Mouse (Mus musculus) thymus, postnatal 4 days (tissue): Measurements from ENCODE around the gene Zfp51.
A peak's percentile ranks its signal among the peaks of the same experiment; 100 is the strongest.
"Not testable (repeated sequence)": the region's sequence is repeated elsewhere in the genome, so short reads cannot be mapped to it uniquely, and the experiment has no call there.

Experiments used
- DNase-seq: peaks from one replicate; pipeline ENCODE4 v3.0.0; 2021

Zfp51 gene

GRCm38 (mm10) chr17:21450138-21450704 is at the start of gene Zfp51:
Zfp51 (plus strand) TSS chr17:21450374.
- DNase-seq = peak; percentile 90

GRCm38 (mm10) chr17:21422664-21423599 is 27.2 kb upstream of the Zfp51 start, which contains the start of gene Zfp54:
Zfp54 (plus strand) TSS chr17:21423227.
- DNase-seq = peak; percentile 86

DNA sequence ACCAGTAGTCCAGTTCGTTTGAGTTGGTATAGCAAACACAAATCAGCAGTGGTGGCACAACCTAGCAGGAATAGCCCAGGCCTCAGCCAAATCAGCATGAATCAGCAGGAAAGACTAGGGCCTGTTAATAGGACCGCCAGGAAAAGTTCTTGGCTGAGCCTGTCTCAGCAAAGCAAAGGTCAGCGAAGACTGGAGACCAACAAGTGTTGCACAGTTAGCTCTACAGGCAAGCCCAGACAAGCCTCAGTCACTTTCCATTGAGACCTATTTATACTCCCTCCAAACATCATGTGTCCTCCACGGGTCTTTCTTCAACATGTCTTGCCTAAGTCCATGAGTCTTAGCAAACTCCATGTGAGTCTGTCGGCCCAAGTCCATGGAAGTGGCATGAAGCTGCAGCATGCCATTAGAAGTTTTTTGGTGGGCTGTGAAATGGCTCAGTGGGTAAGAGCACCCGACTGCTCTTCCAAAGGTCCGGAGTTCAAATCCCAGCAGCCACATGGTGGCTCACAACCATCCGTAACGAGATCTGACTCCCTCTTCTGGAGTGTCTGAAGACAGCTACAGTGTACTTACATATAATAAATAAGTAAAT is 11.3 kb upstream of the Zfp51 start:
- DNase-seq = not testable (repeated sequence)

GRCm38 (mm10) chr17:21449669-21450068 is 505 bp upstream of the Zfp51 start:
- DNase-seq = peak; percentile 72

- DNase-seq = no peak
Measured at GRCm38 (mm10) chr17:21463550-21463949, 13.4 kb downstream of the Zfp51 start.

DNA sequence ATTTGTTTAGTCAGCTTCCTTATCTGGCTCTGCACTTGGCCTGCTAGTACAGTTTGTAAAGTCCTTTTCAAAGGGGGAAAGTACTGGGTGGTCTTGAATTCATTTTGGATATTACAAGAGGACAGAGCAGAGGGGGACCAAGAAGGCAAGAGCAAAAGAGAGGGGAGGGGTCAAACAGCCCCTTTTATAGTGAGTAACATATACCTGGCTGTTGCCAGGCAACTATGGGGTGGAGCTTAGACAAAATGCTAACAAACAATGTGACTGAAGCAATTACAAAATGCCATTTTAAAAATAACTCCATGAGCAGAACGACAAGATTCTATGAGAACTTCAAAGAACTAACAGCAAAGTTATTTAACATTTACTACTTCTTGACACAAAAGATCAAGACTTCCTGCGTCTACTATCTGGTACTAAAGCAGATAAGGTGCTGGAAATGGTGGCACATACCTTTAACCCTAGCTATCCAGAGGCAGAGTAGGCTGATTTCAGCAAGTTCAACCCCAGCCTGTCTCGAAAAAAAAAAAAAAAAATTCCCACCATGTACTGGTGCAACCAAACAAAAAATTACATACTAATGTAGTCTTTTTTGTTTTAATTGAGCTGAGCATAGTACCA is 22.0 kb downstream of the Zfp51 start:
- DNase-seq = no peak

DNA sequence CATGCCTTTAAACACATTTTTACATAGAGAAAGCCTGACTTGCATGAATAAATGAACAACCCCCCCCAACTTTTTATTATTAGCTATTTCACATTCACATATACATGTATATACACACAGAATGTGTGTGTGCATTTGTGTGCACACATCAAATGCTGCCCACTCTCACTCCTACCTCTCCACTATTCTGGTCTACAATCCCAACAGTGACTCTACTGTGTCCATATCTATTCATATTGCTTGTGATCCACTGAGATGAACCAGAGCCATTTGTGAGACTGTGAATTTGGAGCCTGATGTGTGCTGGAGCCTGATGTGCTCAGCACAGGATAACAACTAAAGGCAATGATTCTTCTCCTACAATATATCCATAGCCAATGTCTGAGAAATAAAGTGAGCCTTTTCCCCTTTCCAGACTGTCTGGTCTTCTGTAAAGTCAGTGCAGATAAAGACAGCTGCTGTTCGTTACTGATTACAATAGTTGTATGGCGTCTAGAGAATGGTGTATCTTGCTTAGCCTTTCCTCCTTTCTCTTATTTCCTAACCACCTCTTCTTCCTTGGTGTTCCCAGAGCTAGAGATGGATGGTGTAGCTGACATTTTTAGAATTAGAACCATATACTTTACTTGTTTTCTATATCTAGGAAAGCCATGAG is 22.6 kb downstream of the Zfp51 start:
- no peak for DNase-seq

GRCm38 (mm10) chr17:21473362-21474190 is 23.4 kb downstream of the Zfp51 start:
- DNase-seq = no peak

GRCm38 (mm10) chr17:21474729-21475128 is 24.6 kb downstream of the Zfp51 start:
- DNase-seq = peak; percentile 24

GRCm38 (mm10) chr17:21475290-21475689 is 25.1 kb downstream of the Zfp51 start:
- not testable (repeated sequence) for DNase-seq

DNA sequence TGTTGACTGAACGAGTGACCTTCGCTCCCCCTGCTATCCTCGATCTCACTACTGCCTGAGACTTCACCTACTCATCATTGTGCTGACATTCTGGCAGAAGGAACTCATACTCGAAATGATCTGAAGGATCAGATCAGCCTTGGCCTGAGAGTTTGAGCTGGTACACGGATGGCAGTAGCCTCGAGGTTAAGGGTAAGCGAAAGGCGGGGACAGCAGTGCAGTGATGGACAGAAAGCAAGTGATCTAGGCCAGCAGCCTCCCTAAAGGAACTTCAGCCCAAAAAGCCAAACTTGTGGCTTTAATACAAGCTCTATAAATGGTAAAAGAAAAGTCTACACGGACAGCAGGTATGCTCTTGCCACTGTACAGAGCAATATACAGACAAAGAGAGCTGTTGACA is 26.2 kb downstream of the Zfp51 start:
- not testable (repeated sequence) for DNase-seq

GRCm38 (mm10) chr17:21478103-21478777 is 28.1 kb downstream of the Zfp51 start:
- not testable (repeated sequence) for DNase-seq

- DNase-seq = peak; percentile 86
Measured at GRCm38 (mm10) chr17:21488760-21489499, 38.8 kb downstream of the Zfp51 start, which contains the start of gene Zfp53. Zfp53 (plus strand) TSS chr17:21488998.

GRCm38 (mm10) chr17:21489500-21490001 is 39.4 kb downstream of the Zfp51 start:
- no peak for DNase-seq

DNA sequence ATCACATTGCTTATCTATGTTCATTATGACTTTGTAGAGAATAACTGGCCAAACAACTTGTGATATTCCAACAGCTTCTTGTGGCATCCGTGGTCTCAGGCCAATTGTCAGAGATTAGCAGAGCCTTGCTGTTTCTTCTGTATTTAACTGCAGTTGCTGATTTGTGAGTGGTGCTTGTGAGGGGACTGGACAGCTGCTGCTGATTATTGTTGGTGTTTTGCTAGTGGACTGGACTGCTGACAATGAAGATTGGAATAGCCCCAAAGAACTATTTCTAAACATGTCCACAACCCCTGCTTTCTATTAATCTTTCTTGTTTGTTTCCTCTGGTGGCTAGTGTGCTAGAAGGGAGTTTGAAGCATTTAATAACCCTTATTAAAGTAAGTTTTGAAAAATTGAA is 51.2 kb downstream of the Zfp51 start:
- DNase-seq = no peak

GRCm38 (mm10) chr17:21504524-21504923 is 54.4 kb downstream of the Zfp51 start:
- no peak for DNase-seq

DNA sequence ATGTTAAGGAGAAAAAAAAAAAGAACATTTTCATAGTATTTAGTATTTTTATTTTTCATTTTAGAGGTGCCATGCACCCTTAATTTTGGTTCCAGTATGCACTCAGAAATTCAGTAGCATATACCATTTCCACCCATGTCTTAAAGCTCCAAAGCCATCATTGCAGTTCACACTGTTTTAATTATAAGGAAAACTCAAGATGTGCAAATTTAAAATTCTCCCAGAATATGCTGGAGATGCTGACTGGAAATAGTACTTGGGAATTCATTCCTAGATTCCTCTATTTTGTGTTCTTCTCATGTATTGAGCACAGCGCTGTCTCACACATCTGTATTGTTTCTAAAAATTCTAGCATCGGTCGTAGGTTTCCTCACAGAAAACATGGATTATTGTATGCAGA is 56.1 kb downstream of the Zfp51 start:
- no peak for DNase-seq

DNA sequence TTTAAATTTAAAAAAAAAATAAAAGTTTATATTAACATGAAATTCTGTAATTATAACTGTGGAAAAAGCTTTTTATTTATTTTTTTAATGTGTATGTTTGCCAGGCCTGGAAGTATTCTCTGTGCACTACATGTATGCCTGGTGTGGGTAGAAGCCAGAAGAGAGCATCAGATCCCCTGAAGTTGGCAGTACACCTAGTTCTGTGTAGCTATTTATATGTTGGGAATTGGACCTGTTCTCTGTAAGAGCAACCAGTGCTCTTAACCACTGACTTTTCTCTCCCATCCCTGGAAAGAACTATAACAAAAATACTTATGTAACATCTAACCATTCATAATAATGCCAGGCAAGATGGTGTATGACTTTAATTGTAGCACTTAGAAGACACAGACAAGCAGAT is 59.6 kb downstream of the Zfp51 start:
- DNase-seq = no peak
